Mouse (Mus musculus): ENCODE results near the gene Mcl1.

DNA sequence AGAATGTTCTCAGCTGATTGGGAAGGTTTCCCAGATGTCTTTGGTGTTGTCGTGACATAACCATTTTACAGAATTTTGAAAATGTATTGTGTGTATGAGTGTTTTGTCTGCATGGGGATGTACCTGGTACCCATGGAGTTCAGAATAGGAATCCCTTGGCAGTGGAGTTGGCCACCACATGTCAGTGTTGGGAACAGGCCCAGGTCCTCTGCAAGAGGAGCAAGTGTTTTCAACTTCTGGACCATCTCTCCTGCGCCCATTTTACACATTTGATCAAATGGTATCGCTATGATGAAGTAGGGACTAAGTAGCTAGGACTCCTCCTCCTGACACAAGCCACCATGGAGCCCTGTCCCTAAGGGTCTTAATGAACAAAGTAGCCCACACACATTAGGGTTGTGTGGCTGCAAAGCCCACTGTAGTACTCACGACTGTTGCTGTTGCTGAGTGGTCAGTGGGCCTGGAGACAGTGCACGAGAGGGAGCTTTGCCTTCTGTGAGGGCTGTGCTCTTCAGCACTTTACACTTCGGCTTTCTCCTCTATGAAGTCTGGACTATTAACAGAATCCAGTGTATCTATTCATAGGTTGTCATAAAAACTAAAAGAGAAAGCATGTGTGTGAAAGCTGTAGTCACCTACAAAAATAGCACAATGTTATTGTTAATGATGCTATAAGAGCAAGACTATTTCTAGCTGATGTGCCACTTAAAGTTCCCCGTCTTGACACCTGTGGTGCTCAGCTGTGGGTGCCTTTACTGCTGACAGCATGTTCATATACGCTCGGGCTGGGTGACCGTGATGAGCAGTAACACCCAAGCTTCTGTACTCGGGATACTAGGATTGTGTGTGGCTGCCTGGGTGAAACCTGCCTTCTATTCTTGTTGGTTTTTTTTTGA, 36.5 kb downstream of the Mcl1 start:
- no peak for TF ChIP-seq CTCF (conservative IDR thresholded peaks at IDR 0.05; ENCODE audit: insufficient read depth, insufficient read length, low read depth, low read length)
- TF ChIP-seq POLR2A (IDR thresholded peaks at IDR 0.05; ENCODE audit: low read depth, low read length) = no peak
